Mouse (Mus musculus) myocyte (in vitro differentiated cells): ENCODE results near the gene Slc22a3.

ENCODE experiments used
- CEBPB ChIP-seq: IDR thresholded peaks from 2 replicates; pipeline ENCODE4 v1.6.1; 2011; ENCODE audit warnings: mild to moderate bottlenecking, moderate library complexity; ENCODE audit not compliant: poor library complexity, insufficient read depth, severe bottlenecking
- E2F4 ChIP-seq: IDR thresholded peaks from one replicate; pipeline ENCODE4 v1.6.1; 2011; ENCODE audit warnings: mild to moderate bottlenecking, control low read depth, moderate library complexity; ENCODE audit not compliant: insufficient read depth
- MAX ChIP-seq: IDR thresholded peaks from one replicate; pipeline ENCODE4 v1.6.1; 2011; ENCODE audit warnings: low read depth, mild to moderate bottlenecking, control low read depth
- MYOD1 ChIP-seq, 3 experiments: IDR thresholded peaks; one replicate each; pipeline ENCODE4 v1.6.1; 2011; ENCODE audit warnings: control low read depth in 2 of 3, low read depth in 2 of 3, mild to moderate bottlenecking in 2 of 3, moderate library complexity in 1 of 3; ENCODE audit not compliant: insufficient read length in 2 of 3, control insufficient read depth in 1 of 3
- MYOG ChIP-seq, 3 experiments: IDR thresholded peaks; one replicate each; pipeline ENCODE4 v1.6.1; 2011; ENCODE audit warnings: control low read depth in 2 of 3, low read depth in 2 of 3, mild to moderate bottlenecking in 2 of 3; ENCODE audit not compliant: insufficient read length in 2 of 3, control insufficient read depth in 1 of 3, insufficient read depth in 1 of 3
- POLR2A ChIP-seq: IDR thresholded peaks from one replicate; pipeline ENCODE4 v1.6.1; 2011; ENCODE audit warnings: low read depth, mild to moderate bottlenecking, control low read depth, moderate library complexity; ENCODE audit not compliant: insufficient read length
- POLR2AphosphoS2 ChIP-seq: IDR thresholded peaks from one replicate; pipeline ENCODE4 v1.6.1; 2011; ENCODE audit warnings: low read depth, control low read depth; ENCODE audit not compliant: insufficient read length
- TCF12 ChIP-seq: IDR thresholded peaks from one replicate; pipeline ENCODE4 v1.6.1; 2011; ENCODE audit warnings: mild to moderate bottlenecking, control low read depth; ENCODE audit not compliant: poor library complexity, insufficient read depth, severe bottlenecking
- TCF3 ChIP-seq: IDR thresholded peaks from one replicate; pipeline ENCODE4 v1.6.1; 2011; ENCODE audit warnings: low read depth, control low read depth; ENCODE audit not compliant: insufficient read length
- USF1 ChIP-seq: IDR thresholded peaks from one replicate; pipeline ENCODE4 v1.6.1; 2011; ENCODE audit warnings: low read depth, mild to moderate bottlenecking, control low read depth, moderate library complexity

DNA sequence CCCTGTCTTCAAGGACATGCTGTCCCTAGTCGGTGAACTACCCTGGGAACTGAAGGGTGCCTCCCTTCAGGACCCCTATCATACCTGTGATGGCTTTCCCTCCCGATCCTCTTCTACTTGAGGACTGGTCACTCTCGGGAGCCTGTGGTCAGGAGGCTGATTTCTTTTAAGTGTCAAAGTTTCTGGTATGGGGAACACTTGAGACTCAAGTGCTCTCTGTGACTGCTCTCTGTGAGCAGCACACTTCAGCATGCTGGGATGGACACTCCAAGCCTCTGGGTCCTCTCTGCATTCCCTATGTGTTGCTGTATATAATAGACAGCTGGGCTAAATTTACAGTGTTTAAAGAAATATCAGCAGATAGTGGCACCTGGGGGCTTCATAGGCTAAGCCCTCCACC is 39.9 kb downstream of the Slc22a3 start:
- no peak for TF ChIP-seq MYOD1 (IDR thresholded peaks at IDR 0.05; ENCODE audit: control insufficient read depth in 1 of 3, insufficient read length in 2 of 3, low read depth in 2 of 3)
- no peak for TF ChIP-seq CEBPB
- TF ChIP-seq POLR2A: no peak
- TF ChIP-seq USF1: no peak
- TF ChIP-seq MYOG (IDR thresholded peaks at IDR 0.05; ENCODE audit: control insufficient read depth in 1 of 3, insufficient read depth in 1 of 3, insufficient read length in 2 of 3, low read depth in 2 of 3): no peak
- TF ChIP-seq POLR2AphosphoS2: no peak
- TF ChIP-seq E2F4: no peak
- TF ChIP-seq TCF3: no peak
- TF ChIP-seq MAX: no peak
- TF ChIP-seq TCF12: no peak
